Comparison of ENCODE assay signal across 15 mouse cellular contexts in the genomic region with DNA sequence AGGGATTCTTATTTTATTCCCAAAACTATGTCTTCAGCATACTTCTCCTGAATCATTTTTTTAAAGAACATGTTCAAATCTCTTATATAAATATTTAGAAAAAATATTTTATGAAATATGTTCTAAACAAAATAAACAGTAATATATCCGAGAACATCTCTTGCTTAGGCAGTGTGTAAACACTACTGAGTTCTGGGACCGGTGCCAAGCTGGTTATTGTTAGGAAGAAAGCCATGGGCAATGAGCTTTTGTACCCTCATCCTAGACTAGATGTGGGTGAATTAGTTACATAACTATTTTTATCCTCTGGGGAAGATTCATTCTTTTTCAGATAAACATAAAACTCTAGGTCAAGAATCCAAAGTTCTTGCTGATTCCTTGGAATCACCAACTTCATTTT.
A peak's percentile ranks its signal among the peaks of the same experiment; 100 is the strongest.
DNase-seq lines count a peak whose midpoint lies in the region; ATAC-seq and TF ChIP-seq lines count a peak whose summit lies in the region.
"Had no signal": no experiment of that assay in that cellular context is flagged by ENCODE, and none has a peak within 500 bp of the region (broad histone marks: within the 10 kb centered on the region; RNA-seq: fewer than 3 reads in every experiment).

No protein-coding gene starts in this region.

- no peak for TF ChIP-seq CTCF in hindbrain, postnatal 0 days (IDR thresholded peaks at IDR 0.05; ENCODE audit: low read depth)

- H3K9ac ChIP-seq in hindbrain, postnatal 0 days (replicated peaks; ENCODE audit: low read length), result no peak overlapping the region
- H3K9ac ChIP-seq in hindbrain, embryonic 12.5 days, result no peak overlapping the region
- no peak overlapping the region for H3K9ac ChIP-seq in neural tube, embryonic 15.5 days (replicated peaks)
- H3K9ac ChIP-seq: embryonic facial prominence, embryonic 13.5 days; forebrain, embryonic 12.5 days; liver, embryonic 14.5 days had no signal

- no peaks in the 10 kb centered on the region for H3K27me3 ChIP-seq in hindbrain, postnatal 0 days (ENCODE audit: insufficient read depth, low read length)
- no peaks in the 10 kb centered on the region for H3K27me3 ChIP-seq in hindbrain, embryonic 12.5 days
- no peaks in the 10 kb centered on the region for H3K27me3 ChIP-seq in neural tube, embryonic 15.5 days (replicated peaks)
- H3K27me3 ChIP-seq: embryonic facial prominence, embryonic 13.5 days; forebrain, embryonic 12.5 days had no signal

- no peak overlapping the region for H3K4me2 ChIP-seq in hindbrain, postnatal 0 days (ENCODE audit: low read depth, low read length)
- no peak overlapping the region for H3K4me2 ChIP-seq in hindbrain, embryonic 12.5 days (replicated peaks)
- H3K4me2 ChIP-seq in neural tube, embryonic 15.5 days, result no peak overlapping the region
- H3K4me2 ChIP-seq: embryonic facial prominence, embryonic 13.5 days; forebrain, embryonic 12.5 days had no signal

- ATAC-seq in hindbrain, postnatal 0 days, result no peak
- no peak for ATAC-seq in hindbrain, embryonic 12.5 days (ENCODE audit: low FRiP score)
- no peak for ATAC-seq in neural tube, embryonic 15.5 days (ENCODE audit: low FRiP score)

- peak; percentile 24 for DNase-seq in hindbrain, postnatal 0 days (ENCODE audit: low spot score)
- DNase-seq in testis, postnatal 10 days (ENCODE audit: low spot score), result peak; percentile 41
- DNase-seq in testis, postnatal 14 days (ENCODE audit: low spot score), result no peak
- DNase-seq in lung, postnatal 14 days, result peak; percentile 14
- no peak for DNase-seq in neural tube, embryonic 10.5 days (ENCODE audit: extremely low spot score, low spot score)
- DNase-seq: gastrocnemius, postnatal 10 days; heart, postnatal 14 days; thymus, adult 18-20 months had no signal

- H3K9me3 ChIP-seq in hindbrain, postnatal 0 days (ENCODE audit: low read length), result no peaks in the 10 kb centered on the region
- H3K9me3 ChIP-seq in hindbrain, embryonic 12.5 days (replicated peaks), result no peaks in the 10 kb centered on the region
- no peaks in the 10 kb centered on the region for H3K9me3 ChIP-seq in neural tube, embryonic 15.5 days (replicated peaks)
- H3K9me3 ChIP-seq: embryonic facial prominence, embryonic 13.5 days; forebrain, embryonic 12.5 days; midbrain, embryonic 10.5 days had no signal

- no peaks in the 10 kb centered on the region for H3K4me1 ChIP-seq in hindbrain, postnatal 0 days (ENCODE audit: insufficient read depth, low read length)
- no peaks in the 10 kb centered on the region for H3K4me1 ChIP-seq in hindbrain, embryonic 12.5 days
- no peaks in the 10 kb centered on the region for H3K4me1 ChIP-seq in neural tube, embryonic 15.5 days
- H3K4me1 ChIP-seq: embryonic facial prominence, embryonic 13.5 days; forebrain, embryonic 12.5 days; midbrain, embryonic 10.5 days had no signal

- WGBS in hindbrain, postnatal 0 days, result 63% methylated on average over 2 of the region's 2 CpGs
- WGBS in hindbrain, embryonic 12.5 days, result 87% methylated on average over 2 of the region's 2 CpGs
- 71% methylated on average over 2 of the region's 2 CpGs for WGBS in neural tube, embryonic 15.5 days

- H3K4me3 ChIP-seq in hindbrain, postnatal 0 days (ENCODE audit: low read length), result no peak overlapping the region
- H3K4me3 ChIP-seq in hindbrain, embryonic 12.5 days, result no peak overlapping the region
- no peak overlapping the region for H3K4me3 ChIP-seq in neural tube, embryonic 15.5 days (replicated peaks)
- H3K4me3 ChIP-seq: embryonic facial prominence, embryonic 13.5 days; forebrain, embryonic 12.5 days; midbrain, embryonic 10.5 days had no signal

- H3K36me3 ChIP-seq in hindbrain, postnatal 0 days (ENCODE audit: insufficient read depth, low read length), result no peaks in the 10 kb centered on the region
- H3K36me3 ChIP-seq in hindbrain, embryonic 12.5 days, result no peaks in the 10 kb centered on the region
- no peaks in the 10 kb centered on the region for H3K36me3 ChIP-seq in neural tube, embryonic 15.5 days
- H3K36me3 ChIP-seq: embryonic facial prominence, embryonic 13.5 days; forebrain, embryonic 12.5 days; midbrain, embryonic 10.5 days had no signal

- H3K27ac ChIP-seq in hindbrain, postnatal 0 days, result no peak overlapping the region
- H3K27ac ChIP-seq in hindbrain, embryonic 12.5 days, result no peak overlapping the region
- no peak overlapping the region for H3K27ac ChIP-seq in neural tube, embryonic 15.5 days (replicated peaks)
- H3K27ac ChIP-seq: embryonic facial prominence, embryonic 13.5 days; forebrain, embryonic 12.5 days; kidney, postnatal 0 days; liver, embryonic 14.5 days; midbrain, embryonic 10.5 days had no signal

Comparison
In these comparisons a context has a peak if more than half of its experiments do, and no peak if none do; other contexts are left out.
1. DNase-seq: peak in hindbrain, postnatal 0 days (single experiment), testis, postnatal 10 days (single experiment) and lung, postnatal 14 days (single experiment); none in testis, postnatal 14 days (single experiment) and neural tube, embryonic 10.5 days (single experiment).